8 mouse cellular contexts compared by ENCODE assay signal in genomic region chr16:18836468-18837208, GRCm38 (mm10). TPM values are rescaled to one million over a fixed set of nuclear protein-coding genes. Genes with fewer than 3 reads are reported as not detected.
DNase-seq lines count a peak whose midpoint lies in the region; ATAC-seq lines count a peak whose summit lies in the region.

Gene 2510002D24Rik (plus strand): TSS chr16:18836578.
Gene Gm28539 (plus strand): TSS chr16:18836584.

- no peaks in the 10 kb centered on the region for H3K9me3 ChIP-seq in hindbrain, embryonic 12.5 days (replicated peaks)

- DNase-seq in Muller cell, postnatal 12 days (ENCODE audit: inconsistent ontology term), result peak; percentile 88
- peak; percentile 98 to 99 for DNase-seq in cerebellum, postnatal 10 days
- DNase-seq in frontal cortex, postnatal 10 days (ENCODE audit: low spot score in 2 of 2), result peak; percentile 86 to 88
- peak; percentile 88 to 95 for DNase-seq in layer of hippocampus, postnatal 14 days (ENCODE audit: low spot score in 2 of 2)
- peak; percentile 97 for DNase-seq in lung, postnatal 14 days
- peak; percentile 94 for DNase-seq in retina, adult 2 months (ENCODE audit: low read depth, low spot score)
- DNase-seq in thymus, postnatal 36 days, result peak; percentile 94 to 95

- peak; percentile 98 for ATAC-seq in hindbrain, embryonic 12.5 days (ENCODE audit: low FRiP score)

- H3K9ac ChIP-seq in hindbrain, embryonic 12.5 days, result peak within 1 kb of the TSS; percentile 82

- H3K4me1 ChIP-seq in hindbrain, embryonic 12.5 days, result no peaks in the 10 kb centered on the region

- WGBS in hindbrain, embryonic 12.5 days, result under 1% methylated on average over 46 of the region's 46 CpGs

- H3K4me2 ChIP-seq in hindbrain, embryonic 12.5 days (replicated peaks), result peak within 1 kb of the TSS; percentile 62

- H3K27me3 ChIP-seq in hindbrain, embryonic 12.5 days, result no peaks in the 10 kb centered on the region

- peak within 1 kb of the TSS; percentile 60; the same call in 1 of the 2 replicates for H3K27ac ChIP-seq in hindbrain, embryonic 12.5 days

- peaks cover 34% of the 10 kb centered on the region for H3K36me3 ChIP-seq in hindbrain, embryonic 12.5 days

- H3K4me3 ChIP-seq in hindbrain, embryonic 12.5 days, result peak within 1 kb of the TSS; percentile 85

RNA-seq across cellular contexts. Expression of gene 2510002D24Rik, which starts in this region (rescaled TPM):
- polyA plus RNA-seq in hindbrain, embryonic 12.5 days (2016; fragmentation: Nextera tagmentation; extraction: Ambion mirVana), result 28.4 and 32.7 TPM in 2 replicates
- total RNA-seq in layer of hippocampus, postnatal 14 days (2021), result 10 to 100 TPM; 22.2 to 27.7 TPM

RNA-seq across cellular contexts. Expression of gene Gm28539, which starts in this region (rescaled TPM):
- polyA plus RNA-seq in hindbrain, embryonic 12.5 days (2016; fragmentation: Nextera tagmentation; extraction: Ambion mirVana), result not detected in 2 replicates
- 10 to 100 TPM in 1 of 2 experiments, 1 to 10 TPM in 1; 2.3 to 10.3 TPM for total RNA-seq in layer of hippocampus, postnatal 14 days (2021)

Comparison
In these comparisons a context has a peak if more than half of its experiments do, and no peak if none do; other contexts are left out.
1. Peak in every context shown above with its lines: DNase-seq, ATAC-seq, H3K4me3 ChIP-seq and H3K27ac ChIP-seq.